Comparison of ENCODE assay signal across 20 mouse cellular contexts in the genomic region with DNA sequence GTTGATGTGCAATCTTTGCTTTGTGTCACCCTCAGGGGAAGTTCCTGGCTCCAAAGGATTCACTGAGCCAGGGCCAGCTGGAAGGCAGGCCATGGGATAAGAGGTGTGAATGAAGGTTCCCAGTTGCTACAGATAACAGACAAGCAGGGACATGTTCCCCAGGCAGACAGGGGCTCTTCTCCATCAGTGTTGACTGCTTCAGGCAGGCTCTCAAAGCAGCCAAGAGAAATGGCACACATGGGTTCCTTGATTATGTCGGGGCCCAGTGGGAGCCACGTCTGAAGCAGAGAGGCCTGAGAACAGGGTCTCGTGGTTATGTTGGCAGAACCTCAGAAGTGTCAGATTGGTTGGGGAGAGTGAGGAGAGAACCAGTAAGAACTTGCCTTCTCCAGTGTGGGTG. TPM values are rescaled to one million over a fixed set of nuclear protein-coding genes. Genes with fewer than 3 reads are reported as not detected.
A peak's percentile ranks its signal among the peaks of the same experiment; 100 is the strongest.
DNase-seq lines count a peak whose midpoint lies in the region; ATAC-seq and TF ChIP-seq lines count a peak whose summit lies in the region.
"Had no signal": no experiment of that assay in that cellular context is flagged by ENCODE, and none has a peak within 500 bp of the region (broad histone marks: within the 10 kb centered on the region; RNA-seq: fewer than 3 reads in every experiment).

No protein-coding gene starts in this region.

- H3K9ac ChIP-seq in heart, embryonic 14.5 days (ENCODE audit: low read length): no peak overlapping the region
- H3K9ac ChIP-seq in lung, embryonic 14.5 days: no peak overlapping the region
- H3K9ac ChIP-seq in hindbrain, embryonic 13.5 days: no peak overlapping the region
- H3K9ac ChIP-seq: embryonic facial prominence, embryonic 12.5 days; limb, embryonic 12.5 days; liver, embryonic 15.5 days; neural tube, embryonic 13.5 days had no signal

- peak; percentile 22 to 47 for DNase-seq in lung, adult 18-20 months
- DNase-seq in lung, adult 2 months: no peak
- DNase-seq in lung, embryonic 14.5 days: peak; percentile 94
- DNase-seq in cerebellum, postnatal 14 days: no peak
- DNase-seq in left cerebral cortex, postnatal 25 days (ENCODE audit: low spot score in 2 of 2): no peak
- DNase-seq in cerebellum, postnatal 10 days: no peak
- DNase-seq: gastrocnemius, postnatal 25 days; kidney, adult 11 months; kidney, postnatal 25 days; thymus, adult 18-20 months had no signal

- H3K4me2 ChIP-seq in heart, embryonic 14.5 days (ENCODE audit: low read length): no peak overlapping the region
- no peak overlapping the region for H3K4me2 ChIP-seq in lung, embryonic 14.5 days
- no peak overlapping the region for H3K4me2 ChIP-seq in hindbrain, embryonic 13.5 days
- H3K4me2 ChIP-seq: embryonic facial prominence, embryonic 12.5 days; limb, embryonic 12.5 days; liver, embryonic 15.5 days; neural tube, embryonic 13.5 days had no signal

- no peaks in the 10 kb centered on the region; the same call in 1 of the 2 replicates for H3K4me1 ChIP-seq in lung, adult 2 months (ENCODE audit: control insufficient read depth, insufficient read depth, low read length)
- H3K4me1 ChIP-seq in heart, embryonic 14.5 days (ENCODE audit: control insufficient read depth in 2 of 2, insufficient read depth in 2 of 2, low read length in 2 of 2): peaks cover 32 to 42% of the 10 kb centered on the region in 2 experiments
- peaks cover 13% of the 10 kb centered on the region; the same call in 1 of the 2 replicates for H3K4me1 ChIP-seq in lung, embryonic 14.5 days (ENCODE audit: insufficient read depth)
- H3K4me1 ChIP-seq in hindbrain, embryonic 13.5 days (replicated peaks): peaks cover 16% of the 10 kb centered on the region
- H3K4me1 ChIP-seq: embryonic facial prominence, embryonic 12.5 days; liver, embryonic 15.5 days had no signal

- intact Hi-C loops in left cerebral cortex, postnatal 25 days (cut with DNase I): no loop called here

- TF ChIP-seq POLR2A in lung, adult 2 months (IDR thresholded peaks at IDR 0.05; ENCODE audit: borderline replicate concordance, extremely low read depth, low read depth, low read length): no peak

- 56% methylated on average over 3 of the region's 3 CpGs for WGBS in lung, adult 2 months
- 8% methylated on average over 3 of the region's 3 CpGs for WGBS in heart, embryonic 14.5 days
- 30% methylated on average over 3 of the region's 3 CpGs for WGBS in lung, embryonic 14.5 days
- 89% methylated on average over 3 of the region's 3 CpGs for WGBS in hindbrain, embryonic 13.5 days

- no peaks in the 10 kb centered on the region for H3K9me3 ChIP-seq in heart, embryonic 14.5 days (ENCODE audit: control insufficient read depth, low read length)
- no peaks in the 10 kb centered on the region for H3K9me3 ChIP-seq in lung, embryonic 14.5 days (ENCODE audit: low read depth, low read length)
- H3K9me3 ChIP-seq in hindbrain, embryonic 13.5 days: no peaks in the 10 kb centered on the region
- H3K9me3 ChIP-seq: embryonic facial prominence, embryonic 12.5 days; limb, embryonic 12.5 days; liver, embryonic 15.5 days; neural tube, embryonic 13.5 days had no signal

- peak; percentile 82 for ATAC-seq in heart, embryonic 14.5 days (ENCODE audit: insufficient number of reproducible peaks, insufficient read depth, low FRiP score, low read depth)
- peak; percentile 94 for ATAC-seq in lung, embryonic 14.5 days (ENCODE audit: insufficient read depth)
- no peak for ATAC-seq in hindbrain, embryonic 13.5 days (ENCODE audit: low FRiP score)
- ATAC-seq: hindbrain, embryonic 16.5 days had no signal

- TF ChIP-seq CTCF in lung, adult 2 months (IDR thresholded peaks at IDR 0.05; ENCODE audit: insufficient read depth, low read length): no peak
- no peak for TF ChIP-seq CTCF in lung, embryonic 14.5 days (IDR thresholded peaks at IDR 0.05; ENCODE audit: low read depth)

- peaks cover 25% of the 10 kb centered on the region for H3K36me3 ChIP-seq in heart, embryonic 14.5 days (ENCODE audit: control insufficient read depth, insufficient read depth, low read length)
- no peaks in the 10 kb centered on the region for H3K36me3 ChIP-seq in lung, embryonic 14.5 days (ENCODE audit: insufficient read depth)
- no peaks in the 10 kb centered on the region for H3K36me3 ChIP-seq in hindbrain, embryonic 13.5 days
- H3K36me3 ChIP-seq: embryonic facial prominence, embryonic 12.5 days; limb, embryonic 12.5 days; liver, embryonic 15.5 days; neural tube, embryonic 13.5 days had no signal

- H3K4me3 ChIP-seq in lung, adult 2 months (replicated peaks; ENCODE audit: extremely low read depth, low read depth, low read length): no peak overlapping the region
- H3K4me3 ChIP-seq in heart, embryonic 14.5 days (ENCODE audit: control insufficient read depth in 1 of 2, insufficient read depth in 1 of 2, low read depth in 1 of 2, low read length in 2 of 2): no peak overlapping the region
- no peak overlapping the region for H3K4me3 ChIP-seq in lung, embryonic 14.5 days (ENCODE audit: low read depth, low read length)
- no peak overlapping the region for H3K4me3 ChIP-seq in hindbrain, embryonic 13.5 days
- H3K4me3 ChIP-seq: embryonic facial prominence, embryonic 12.5 days; limb, embryonic 12.5 days; liver, embryonic 15.5 days; neural tube, embryonic 13.5 days had no signal

- no peaks in the 10 kb centered on the region for H3K27me3 ChIP-seq in heart, embryonic 14.5 days (ENCODE audit: control insufficient read depth, insufficient read depth, low read length)
- H3K27me3 ChIP-seq in lung, embryonic 14.5 days (ENCODE audit: insufficient read depth, low read length): no peaks in the 10 kb centered on the region
- 0 out of 2 replicates have a peak, but pooled peaks cover 9% of the 10 kb centered on the region for H3K27me3 ChIP-seq in hindbrain, embryonic 13.5 days
- H3K27me3 ChIP-seq: CH12.LX; embryonic facial prominence, embryonic 12.5 days; liver, embryonic 15.5 days; neural tube, embryonic 13.5 days had no signal

- H3K27ac ChIP-seq in heart, embryonic 14.5 days (replicated peaks in 1 of 2; ENCODE audit: control insufficient read depth in 1 of 2, insufficient read depth in 1 of 2, low read depth in 2 of 2, low read length in 2 of 2): peak overlapping the region; percentile 80 to 83
- peak overlapping the region; percentile 51 for H3K27ac ChIP-seq in lung, embryonic 14.5 days (ENCODE audit: low read depth)
- H3K27ac ChIP-seq in hindbrain, embryonic 13.5 days: no peak overlapping the region
- H3K27ac ChIP-seq: embryonic facial prominence, embryonic 12.5 days; limb, embryonic 12.5 days; liver, embryonic 15.5 days; neural tube, embryonic 13.5 days had no signal

RNA-seq across cellular contexts. Expression of a gene that starts 30.1 kb away (rescaled TPM):
- 0.96 and 1.7 TPM in 2 replicates for polyA plus RNA-seq in lung, adult 2 months (2012; rRNA removed)
- polyA plus RNA-seq in heart, embryonic 14.5 days (2014; fragmentation: Nextera tagmentation; extraction: Ambion mirVana): 17.7 and 21.1 TPM in 2 replicates
- polyA plus RNA-seq in lung, embryonic 14.5 days (2014; fragmentation: Nextera tagmentation; extraction: Ambion mirVana): 0.32 and 0.99 TPM in 2 replicates
- 0.39 and 0.40 TPM in 2 replicates for polyA plus RNA-seq in hindbrain, embryonic 13.5 days (2015; fragmentation: Nextera tagmentation; extraction: Ambion mirVana)
- under 1 TPM; 0.53 to 0.62 TPM for total RNA-seq in left cerebral cortex, postnatal 25 days (2021)
- total RNA-seq: CH12.LX; gastrocnemius, postnatal 25 days had no signal

RNA-seq across cellular contexts. Expression of a gene that starts 58.2 kb away (rescaled TPM):
- polyA plus RNA-seq in lung, adult 2 months (2012; rRNA removed): not detected in 2 replicates
- polyA plus RNA-seq in heart, embryonic 14.5 days (2014; fragmentation: Nextera tagmentation; extraction: Ambion mirVana): not detected in 2 replicates
- polyA plus RNA-seq in lung, embryonic 14.5 days (2014; fragmentation: Nextera tagmentation; extraction: Ambion mirVana): not detected in 2 replicates
- not detected in 2 replicates for polyA plus RNA-seq in hindbrain, embryonic 13.5 days (2015; fragmentation: Nextera tagmentation; extraction: Ambion mirVana)
- total RNA-seq in left cerebral cortex, postnatal 25 days (2021): not detected
- total RNA-seq: gastrocnemius, postnatal 25 days; layer of hippocampus, postnatal 14 days had no signal
- polyA plus RNA-seq: embryonic facial prominence, embryonic 12.5 days; forebrain, embryonic 11.5 days; hindbrain, embryonic 16.5 days; limb, embryonic 12.5 days; liver, embryonic 15.5 days; neural tube, embryonic 13.5 days had no signal

Comparison
In these comparisons a context has a peak if more than half of its experiments do, and no peak if none do; other contexts are left out.
1. DNase-seq: peak in lung, adult 18-20 months (2 of 2) and lung, embryonic 14.5 days (single experiment); none in lung, adult 2 months (single experiment), cerebellum, postnatal 14 days (0 of 2), left cerebral cortex, postnatal 25 days (0 of 2) and cerebellum, postnatal 10 days (0 of 2).